Mouse (Mus musculus): Measurements from ENCODE around the gene Tmem204.

GRCm38 (mm10) chr17:25112423-25112810, 29.0 kb upstream of the Tmem204 start:
- TF ChIP-seq POLR2A (IDR thresholded peaks at IDR 0.05; ENCODE audit: control insufficient read depth in 1 of 2, insufficient read depth in 1 of 2, low read depth in 1 of 2, low read length in 2 of 2, poor library complexity in 1 of 2) (no peak), E2F4 (IDR thresholded peaks at IDR 0.05; ENCODE audit: borderline replicate concordance, low read depth, low read length) (no peak), TCF12 (IDR thresholded peaks at IDR 0.05; ENCODE audit: low read depth, low read length) (no peak), ZC3H11A (IDR thresholded peaks at IDR 0.05; ENCODE audit: low read depth, low read length) (no peak)
